Mouse (Mus musculus): ENCODE results near the gene Pitpna. TPM values are rescaled to one million over a fixed set of nuclear protein-coding genes. Genes with fewer than 3 reads are reported as not detected.

Pitpna gene
- polyA plus RNA-seq, 1 experiment from 2014 or later, result 90.5 TPM

GRCm38 (mm10) chr11:75673411-75673810, 85.5 kb downstream of the Pitpna start:
- no peaks in the 10 kb centered on the region for H3K27me3 ChIP-seq (ENCODE audit: control insufficient read depth, insufficient read depth, low read length)
- H3K4me3 ChIP-seq (ENCODE audit: low read depth, low read length), result no peak overlapping the region
- DNase-seq (ENCODE audit: low spot score) (no peak), ATAC-seq (ENCODE audit: insufficient read depth, low FRiP score, low TSS enrichment) (no peak)
- no peaks in the 10 kb centered on the region for H3K9me3 ChIP-seq (ENCODE audit: control insufficient read depth, low read length)
- 91% methylated on average over 5 of the region's 5 CpGs for WGBS
- H3K36me3 ChIP-seq (ENCODE audit: control insufficient read depth, insufficient read depth, low read length), result 0 out of 2 replicates have a peak, but pooled peaks cover 2% of the 10 kb centered on the region
- H3K4me2 ChIP-seq (ENCODE audit: low read depth), result no peak overlapping the region
- no peak overlapping the region for H3K9ac ChIP-seq (ENCODE audit: low read length)
- H3K27ac ChIP-seq (ENCODE audit: low read depth, low read length), result no peak overlapping the region
- H3K4me1 ChIP-seq (ENCODE audit: control insufficient read depth, insufficient read depth, low read length), result no peaks in the 10 kb centered on the region

- Histone ChIP-seq H3K4me2 (ENCODE audit: low read depth) (no peak overlapping the region), H3K9ac (ENCODE audit: low read length) (no peak overlapping the region), H3K27me3 (ENCODE audit: control insufficient read depth, insufficient read depth, low read length) (no peaks in the 10 kb centered on the region), H3K4me3 (ENCODE audit: low read depth, low read length) (no peak overlapping the region), H3K36me3 (ENCODE audit: control insufficient read depth, insufficient read depth, low read length) (0 out of 2 replicates have a peak, but pooled peaks cover 2% of the 10 kb centered on the region), H3K27ac (ENCODE audit: low read depth, low read length) (no peak overlapping the region), H3K9me3 (ENCODE audit: control insufficient read depth, low read length) (no peaks in the 10 kb centered on the region), H3K4me1 (ENCODE audit: control insufficient read depth, insufficient read depth, low read length) (no peaks in the 10 kb centered on the region)
- no peak for ATAC-seq (ENCODE audit: insufficient read depth, low FRiP score, low TSS enrichment)
- 82% methylated on average over 3 of the region's 3 CpGs for WGBS
- no peak for DNase-seq (ENCODE audit: low spot score)
Measured at GRCm38 (mm10) chr11:75674875-75675274, 87.0 kb downstream of the Pitpna start.

GRCm38 (mm10) chr11:75677881-75678746, 90.2 kb downstream of the Pitpna start:
- WGBS, result 96% methylated on average over 3 of the region's 3 CpGs
- Histone ChIP-seq H3K27me3 (ENCODE audit: control insufficient read depth, insufficient read depth, low read length) (no peaks in the 10 kb centered on the region), H3K9ac (ENCODE audit: low read length) (peak overlapping the region; percentile 41), H3K27ac (ENCODE audit: low read depth, low read length) (no peak overlapping the region), H3K36me3 (ENCODE audit: control insufficient read depth, insufficient read depth, low read length) (no peaks in the 10 kb centered on the region), H3K4me2 (ENCODE audit: low read depth) (peak overlapping the region; percentile 74), H3K4me1 (ENCODE audit: control insufficient read depth, insufficient read depth, low read length) (peaks cover 6% of the 10 kb centered on the region; the same call in 1 of the 2 replicates), H3K9me3 (ENCODE audit: control insufficient read depth, low read length) (no peaks in the 10 kb centered on the region), H3K4me3 (ENCODE audit: low read depth, low read length) (peak overlapping the region; percentile 93)
- DNase-seq (ENCODE audit: low spot score) (no peak), ATAC-seq (ENCODE audit: insufficient read depth, low FRiP score, low TSS enrichment) (no peak; the same call in 1 of the 2 replicates)

Small RNA genes within 50 kb of the gene (microRNA-seq; reads per million reads assigned to microRNA genes)
- gene Mir3971, result not detected

Other genes with a start within 250 kb of the Pitpna start
- 117 and 123 TPM in 2 replicates for gene Rpa1, start 239.8 kb upstream of the Pitpna start, polyA plus RNA-seq (2014; fragmentation: Nextera tagmentation; extraction: Ambion mirVana)
- 13.4 and 15.9 TPM in 2 replicates for gene Smyd4, start 239.7 kb upstream of the Pitpna start, polyA plus RNA-seq (2014; fragmentation: Nextera tagmentation; extraction: Ambion mirVana)
- 84.0 and 87.0 TPM in 2 replicates for gene Serpinf1, start 165.4 kb upstream of the Pitpna start, polyA plus RNA-seq (2014; fragmentation: Nextera tagmentation; extraction: Ambion mirVana)
- 0.15 and 0.17 TPM in 2 replicates for gene Serpinf2, start 148.5 kb upstream of the Pitpna start, polyA plus RNA-seq (2014; fragmentation: Nextera tagmentation; extraction: Ambion mirVana)
- 5.3 and 6.2 TPM in 2 replicates for gene Wdr81, start 133.4 kb upstream of the Pitpna start, polyA plus RNA-seq (2014; fragmentation: Nextera tagmentation; extraction: Ambion mirVana)
- gene Tlcd2, start 126.4 kb upstream of the Pitpna start, polyA plus RNA-seq (2014; fragmentation: Nextera tagmentation; extraction: Ambion mirVana), result 8.7 and 11.0 TPM in 2 replicates
- 113 and 123 TPM in 2 replicates for gene Prpf8, start 101.3 kb upstream of the Pitpna start, polyA plus RNA-seq (2014; fragmentation: Nextera tagmentation; extraction: Ambion mirVana)
- 0.50 and 0.56 TPM in 2 replicates for gene Rilp, start 78.0 kb upstream of the Pitpna start, polyA plus RNA-seq (2014; fragmentation: Nextera tagmentation; extraction: Ambion mirVana)
- gene Scarf1, start 74.6 kb upstream of the Pitpna start, polyA plus RNA-seq (2014; fragmentation: Nextera tagmentation; extraction: Ambion mirVana), result 4.4 and 4.8 TPM in 2 replicates
- gene Slc43a2, start 56.4 kb upstream of the Pitpna start, polyA plus RNA-seq (2014; fragmentation: Nextera tagmentation; extraction: Ambion mirVana), result 5.6 and 6.6 TPM in 2 replicates
- gene Inpp5k, start 42.9 kb downstream of the Pitpna start, polyA plus RNA-seq (2014; fragmentation: Nextera tagmentation; extraction: Ambion mirVana), result 26.2 and 28.4 TPM in 2 replicates
- gene Myo1c, start 62.4 kb downstream of the Pitpna start, polyA plus RNA-seq (2014; fragmentation: Nextera tagmentation; extraction: Ambion mirVana), result 13.0 and 13.8 TPM in 2 replicates
- gene Crk, start 91.2 kb downstream of the Pitpna start, polyA plus RNA-seq (2014; fragmentation: Nextera tagmentation; extraction: Ambion mirVana), result 125 and 134 TPM in 2 replicates
- 1,480 and 1,520 TPM in 2 replicates for gene Ywhae, start 144.8 kb downstream of the Pitpna start, polyA plus RNA-seq (2014; fragmentation: Nextera tagmentation; extraction: Ambion mirVana)
- gene Doc2b, start 208.0 kb downstream of the Pitpna start, polyA plus RNA-seq (2014; fragmentation: Nextera tagmentation; extraction: Ambion mirVana), result 0.23 and 0.26 TPM in 2 replicates

Data from neural tube, embryonic 11.5 days (tissue).